ENCODE assay signal across 11 mouse cellular contexts in the genomic region with DNA sequence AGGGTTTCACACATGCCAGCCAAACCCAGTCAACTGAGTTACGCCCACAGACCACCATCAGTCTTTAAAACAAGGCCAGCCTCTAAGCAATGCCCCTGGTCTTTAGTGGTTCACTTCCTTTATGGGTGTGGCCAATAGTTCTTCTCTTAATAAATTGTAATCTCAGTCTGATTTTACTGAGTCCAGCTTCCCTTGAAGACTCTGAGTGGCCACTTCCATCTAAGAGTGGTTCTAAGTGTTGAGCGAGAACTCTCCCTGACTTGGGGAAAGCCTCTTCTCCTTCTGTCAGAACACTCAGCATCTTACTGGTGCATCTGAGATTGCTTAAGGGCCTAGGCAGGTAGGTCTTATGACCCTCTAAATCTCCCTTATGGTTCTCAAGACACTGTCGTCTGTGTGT.
"Had no signal": no experiment of that assay in that cellular context is flagged by ENCODE, and none has a peak within 500 bp of the region (broad histone marks: within the 10 kb centered on the region; RNA-seq: fewer than 3 reads in every experiment).

No protein-coding gene starts in this region.

- H3K9me3 ChIP-seq: limb, embryonic 10.5 days; liver, embryonic 15.5 days; midbrain, embryonic 12.5 days; neural tube, embryonic 13.5 days had no signal

- H3K9ac ChIP-seq: liver, embryonic 15.5 days; midbrain, embryonic 12.5 days; neural tube, embryonic 13.5 days had no signal

- H3K4me2 ChIP-seq: liver, embryonic 11.5 days; liver, embryonic 15.5 days; midbrain, embryonic 12.5 days; neural tube, embryonic 13.5 days had no signal

- H3K27ac ChIP-seq: limb, embryonic 10.5 days; liver, embryonic 15.5 days; midbrain, embryonic 12.5 days; neural tube, embryonic 13.5 days had no signal

- H3K36me3 ChIP-seq: limb, embryonic 10.5 days; liver, embryonic 15.5 days; midbrain, embryonic 12.5 days; neural tube, embryonic 13.5 days had no signal

- H3K4me1 ChIP-seq: midbrain, embryonic 12.5 days; neural tube, embryonic 13.5 days had no signal

- DNase-seq: kidney, postnatal 10 days; right cerebral cortex, adult 18-20 months; right cerebral cortex, postnatal 25 days; thymus, postnatal 4 days had no signal

- H3K27me3 ChIP-seq: liver, embryonic 15.5 days; midbrain, embryonic 12.5 days; neural tube, embryonic 13.5 days had no signal

- H3K4me3 ChIP-seq: limb, embryonic 10.5 days; liver, embryonic 15.5 days; midbrain, embryonic 12.5 days; neural tube, embryonic 13.5 days had no signal

- ATAC-seq: intestine, postnatal 0 days; midbrain, embryonic 16.5 days had no signal
